Mouse (Mus musculus) pancreas, adult 10 weeks (tissue): Measurements from ENCODE around the gene Ssxb10. TPM values are rescaled to one million over a fixed set of nuclear protein-coding genes. Genes with fewer than 3 reads are reported as not detected.

Experiments used
- polyA plus RNA-seq: library from polyadenylated mRNA; stranded (reverse); fragments of 350-450 nt; fragmentation: Illumina TruSeq; extraction: RNeasy Lipid Tissue Mini Kit (QIAGEN cat#74804); gene quantifications from one replicate; pipeline ENCODE4 v1.2.3, GENCODE M21; 2015; ENCODE audit warnings: low read depth, low replicate concordance; ENCODE audit not compliant: insufficient read depth

Gene Ssxb10
- not detected for polyA plus RNA-seq

GRCm38 (mm10) chrX:8327124-8327523 lies at the start of gene Ssxb10:
TSS of gene Ssxb10 (plus strand) at chrX:8327424.

DNA sequence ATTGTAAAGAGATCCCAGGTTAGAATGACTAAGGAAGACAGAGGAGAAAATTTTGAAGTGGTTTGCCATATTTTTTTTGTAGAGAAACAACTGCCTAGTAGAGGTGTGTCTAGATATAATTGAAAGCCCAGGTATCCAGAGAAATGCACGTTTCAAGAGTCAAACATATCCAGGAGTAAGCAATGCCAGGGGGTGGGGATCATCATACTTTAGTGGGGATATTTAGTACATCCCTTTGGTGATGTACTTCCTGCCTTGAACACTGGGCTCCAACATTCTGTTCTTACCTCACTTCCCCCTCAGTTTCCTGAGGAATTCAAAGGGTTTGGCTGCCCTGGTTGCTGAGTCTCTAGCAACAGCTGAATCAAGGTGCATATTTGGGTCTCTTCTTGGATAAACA lies 39.5 kb downstream of the Ssxb10 start, which contains the start of gene Ssxb9:
TSS of gene Ssxb9 (plus strand) at position 301 of the 400 bp plus-strand sequence.

Other genes with a start within 250 kb of the Ssxb10 start
- 0.78 TPM for gene Was, start 236.9 kb upstream of the Ssxb10 start, polyA plus RNA-seq
- 21.1 TPM for gene Wdr13, start 194.5 kb upstream of the Ssxb10 start, polyA plus RNA-seq
- 44.1 TPM for gene Rbm3, start 181.5 kb upstream of the Ssxb10 start, polyA plus RNA-seq
- 3.4 TPM for gene Tbc1d25, start 151.2 kb upstream of the Ssxb10 start, polyA plus RNA-seq
- gene Ebp, start 133.9 kb upstream of the Ssxb10 start, polyA plus RNA-seq = 15.2 TPM
- gene Porcn, start 120.9 kb upstream of the Ssxb10 start, polyA plus RNA-seq = 9.5 TPM
- gene Ftsj1, start 75.0 kb upstream of the Ssxb10 start, polyA plus RNA-seq = 6.0 TPM
- 38.9 TPM for gene Slc38a5, start 56.3 kb upstream of the Ssxb10 start, polyA plus RNA-seq
- not detected for gene Ssxb9, start 39.6 kb downstream of the Ssxb10 start, polyA plus RNA-seq
- not detected for gene Ssxb1, start 85.9 kb downstream of the Ssxb10 start, polyA plus RNA-seq
- not detected for gene Ssxb2, start 134.3 kb downstream of the Ssxb10 start, polyA plus RNA-seq
- gene Gm14459, start 197.5 kb downstream of the Ssxb10 start, polyA plus RNA-seq = not detected
- gene Ssxb6, start 220.8 kb downstream of the Ssxb10 start, polyA plus RNA-seq = not detected